In genomic region chr13:98814275-98815040, GRCm38 (mm10) we compare ENCODE assay signal across 8 mouse cellular contexts. TPM values are rescaled to one million over a fixed set of nuclear protein-coding genes. Genes with fewer than 3 reads are reported as not detected.
DNase-seq lines count a peak whose midpoint lies in the region; ATAC-seq and TF ChIP-seq lines count a peak whose summit lies in the region.

No protein-coding gene starts in this region.

- DNase-seq in layer of hippocampus, adult 11-12 months (ENCODE audit: low spot score), result peak; percentile 35
- DNase-seq in layer of hippocampus, adult 9-10 months (ENCODE audit: low spot score), result no peak
- peak; percentile 50 for DNase-seq in cerebellum, adult 9-11 months
- DNase-seq in gastrocnemius, adult 2 months, result peak; percentile 83

- intact Hi-C loops in gastrocnemius, adult 2 months (cut with DNase I), result no loop called here

- H3K9ac ChIP-seq in limb, embryonic 12.5 days (replicated peaks), result peak overlapping the region; percentile 99
- peak overlapping the region; percentile 96 for H3K9ac ChIP-seq in midbrain, embryonic 12.5 days (replicated peaks)
- H3K9ac ChIP-seq in stomach, embryonic 14.5 days (replicated peaks; ENCODE audit: low read depth, low read length), result peak overlapping the region; percentile 90

- no peaks in the 10 kb centered on the region for H3K27me3 ChIP-seq in limb, embryonic 12.5 days
- H3K27me3 ChIP-seq in midbrain, embryonic 12.5 days, result no peaks in the 10 kb centered on the region
- H3K27me3 ChIP-seq in stomach, embryonic 14.5 days (ENCODE audit: control insufficient read depth, insufficient read depth, low read length), result no peaks in the 10 kb centered on the region

- no peak for TF ChIP-seq CTCF in gastrocnemius, adult 2 months (IDR thresholded peaks at IDR 0.05)

- peak overlapping the region; percentile 98 for H3K27ac ChIP-seq in gastrocnemius, adult 2 months
- H3K27ac ChIP-seq in limb, embryonic 12.5 days, result peak overlapping the region; percentile 97
- H3K27ac ChIP-seq in midbrain, embryonic 12.5 days (replicated peaks), result peak overlapping the region; percentile 95
- peak overlapping the region; percentile 96 for H3K27ac ChIP-seq in stomach, embryonic 14.5 days (ENCODE audit: low read length)

- ATAC-seq in inflammation-experienced regulatory T-cells, adult 6 months, result peak; percentile 20
- peak; percentile 36 for ATAC-seq in limb, embryonic 12.5 days (ENCODE audit: insufficient number of reproducible peaks, insufficient read depth, low FRiP score, low TSS enrichment, low read depth)
- peak; percentile 72 for ATAC-seq in midbrain, embryonic 12.5 days (ENCODE audit: low FRiP score, low read depth)
- ATAC-seq in stomach, embryonic 14.5 days (ENCODE audit: insufficient number of reproducible peaks, insufficient read depth, low FRiP score, low read depth), result peak; percentile 35

- peak overlapping the region; percentile 84 for H3K4me3 ChIP-seq in gastrocnemius, adult 2 months
- H3K4me3 ChIP-seq in limb, embryonic 12.5 days (replicated peaks), result peak overlapping the region; percentile 96
- H3K4me3 ChIP-seq in midbrain, embryonic 12.5 days, result peak overlapping the region; percentile 95
- peak overlapping the region; percentile 91 for H3K4me3 ChIP-seq in stomach, embryonic 14.5 days (ENCODE audit: low read depth, low read length)

- peak overlapping the region; percentile 58 for H3K4me2 ChIP-seq in limb, embryonic 12.5 days
- peak overlapping the region; percentile 62 for H3K4me2 ChIP-seq in midbrain, embryonic 12.5 days (replicated peaks)
- H3K4me2 ChIP-seq in stomach, embryonic 14.5 days (replicated peaks; ENCODE audit: low read depth, low read length), result peak overlapping the region; percentile 32

- WGBS in limb, embryonic 12.5 days, result 1% methylated on average over 58 of the region's 81 CpGs
- WGBS in midbrain, embryonic 12.5 days, result under 1% methylated on average over 48 of the region's 81 CpGs
- WGBS in stomach, embryonic 14.5 days, result under 1% methylated on average over 44 of the region's 81 CpGs

- no peaks in the 10 kb centered on the region for H3K36me3 ChIP-seq in limb, embryonic 12.5 days
- H3K36me3 ChIP-seq in midbrain, embryonic 12.5 days, result no peaks in the 10 kb centered on the region
- H3K36me3 ChIP-seq in stomach, embryonic 14.5 days (ENCODE audit: control insufficient read depth, insufficient read depth, low read length), result no peaks in the 10 kb centered on the region

- peaks cover 8% of the 10 kb centered on the region for H3K4me1 ChIP-seq in limb, embryonic 12.5 days (replicated peaks)
- H3K4me1 ChIP-seq in midbrain, embryonic 12.5 days, result peaks cover 9% of the 10 kb centered on the region
- peaks cover 3% of the 10 kb centered on the region for H3K4me1 ChIP-seq in stomach, embryonic 14.5 days (ENCODE audit: control insufficient read depth, insufficient read depth, low read length)

- H3K9me3 ChIP-seq in limb, embryonic 12.5 days, result no peaks in the 10 kb centered on the region
- no peaks in the 10 kb centered on the region for H3K9me3 ChIP-seq in midbrain, embryonic 12.5 days
- H3K9me3 ChIP-seq in stomach, embryonic 14.5 days (ENCODE audit: control insufficient read depth, low read depth, low read length), result no peaks in the 10 kb centered on the region

RNA-seq across cellular contexts. Expression of gene Fcho2, which starts 0.8 kb away (rescaled TPM):
- 10 to 100 TPM; 21.2 to 26.9 TPM for total RNA-seq in gastrocnemius, adult 2 months (2021)
- polyA plus RNA-seq in inflammation-experienced regulatory T-cells, adult 6 months (2017; shearing (Covaris generic)), result 10 to 100 TPM; 45.5 to 53.7 (median 47.8) TPM
- 51.3 and 54.1 TPM in 2 replicates for polyA plus RNA-seq in limb, embryonic 12.5 days (2016; fragmentation: Nextera tagmentation; extraction: Ambion mirVana)
- polyA plus RNA-seq in midbrain, embryonic 12.5 days (2016; fragmentation: Nextera tagmentation; extraction: Ambion mirVana), result 37.3 and 37.8 TPM in 2 replicates
- polyA plus RNA-seq in stomach, embryonic 14.5 days (2014; fragmentation: Nextera tagmentation; extraction: Ambion mirVana), result 50.0 and 50.2 TPM in 2 replicates

Comparison
In these comparisons a context has a peak if more than half of its experiments do, and no peak if none do; other contexts are left out.
1. ATAC-seq: peak in every context shown above with its lines; median percentile 72 in midbrain, embryonic 12.5 days; 36 in limb, embryonic 12.5 days; 35 in stomach, embryonic 14.5 days; 20 in inflammation-experienced regulatory T-cells, adult 6 months.